Mouse (Mus musculus) retina, adult 2 months (tissue): ENCODE results near the gene Sox6.

Source experiments
- DNase-seq: peaks from one replicate; pipeline ENCODE4 v3.0.0-alpha.2; 2012; ENCODE audit warnings: low read depth, low spot score

The Sox6 gene

GRCm38 (mm10) chr7:115754216-115754615 lies 284.4 kb downstream of the Sox6 start:
- DNase-seq = no peak

GRCm38 (mm10) chr7:115752121-115752634 lies 286.4 kb downstream of the Sox6 start:
- no peak for DNase-seq

- DNase-seq = no peak
These were observed 287.5 kb downstream of the Sox6 start for GRCm38 (mm10) chr7:115751083-115751482.

- DNase-seq = no peak
These were observed 288.2 kb downstream of the Sox6 start for GRCm38 (mm10) chr7:115750275-115750825.

- DNase-seq = no peak
These were observed 291.1 kb downstream of the Sox6 start for GRCm38 (mm10) chr7:115747541-115747940.

GRCm38 (mm10) chr7:115745672-115746253 lies 292.8 kb downstream of the Sox6 start:
- no peak for DNase-seq

GRCm38 (mm10) chr7:115734137-115734536 lies 304.5 kb downstream of the Sox6 start:
- no peak for DNase-seq

GRCm38 (mm10) chr7:115732824-115733223 lies 305.8 kb downstream of the Sox6 start:
- DNase-seq = no peak

GRCm38 (mm10) chr7:115726776-115727175 lies 311.8 kb downstream of the Sox6 start:
- DNase-seq = no peak

GRCm38 (mm10) chr7:115724404-115724803 lies 314.2 kb downstream of the Sox6 start:
- no peak for DNase-seq

GRCm38 (mm10) chr7:115721624-115722540 lies 316.7 kb downstream of the Sox6 start:
- DNase-seq = no peak

GRCm38 (mm10) chr7:115719791-115720190 lies 318.8 kb downstream of the Sox6 start:
- DNase-seq = no peak

GRCm38 (mm10) chr7:115706141-115706540 lies 332.5 kb downstream of the Sox6 start:
- DNase-seq = no peak

- no peak for DNase-seq
These were observed 340.5 kb downstream of the Sox6 start for GRCm38 (mm10) chr7:115698105-115698504.

- DNase-seq = no peak
These were observed 345.4 kb downstream of the Sox6 start for GRCm38 (mm10) chr7:115693206-115693605.

GRCm38 (mm10) chr7:115691091-115691490 lies 347.5 kb downstream of the Sox6 start:
- DNase-seq = no peak

GRCm38 (mm10) chr7:115686687-115687086 lies 351.9 kb downstream of the Sox6 start:
- no peak for DNase-seq

- DNase-seq = no peak
These were observed 354.5 kb downstream of the Sox6 start for GRCm38 (mm10) chr7:115684142-115684541.

- DNase-seq = no peak
These were observed 366.8 kb downstream of the Sox6 start for GRCm38 (mm10) chr7:115671749-115672148.

GRCm38 (mm10) chr7:115671272-115671671 lies 367.3 kb downstream of the Sox6 start:
- DNase-seq = no peak

GRCm38 (mm10) chr7:115669207-115670004 lies 369.2 kb downstream of the Sox6 start:
- no peak for DNase-seq
